Mouse (Mus musculus) CH12.LX (cell line): Measurements from ENCODE around the gene Rag2.

Experiments
- BHLHE40 ChIP-seq: IDR thresholded peaks from 2 replicates; pipeline ENCODE4 v1.6.1; 2011; ENCODE audit warnings: mild to moderate bottlenecking, low read depth, low read length, improper control_type of control experiment
- CTCF ChIP-seq, 2 experiments: IDR thresholded peaks in 1 of 2; conservative IDR thresholded peaks in 1 of 2; 2 replicates each; pipeline ENCODE4 v1.5.1; 2011 to 2012; ENCODE audit warnings: low read depth in 2 of 2, low read length in 2 of 2, improper control_type of control experiment in 1 of 2, inconsistent platforms in 1 of 2, mild to moderate bottlenecking in 1 of 2, moderate library complexity in 1 of 2
- E2F4 ChIP-seq: IDR thresholded peaks from 2 replicates; pipeline ENCODE4 v1.6.1; 2011; ENCODE audit warnings: low read depth, low read length, improper control_type of control experiment; ENCODE audit not compliant: insufficient replicate concordance
- ELF1 ChIP-seq: IDR thresholded peaks from 2 replicates; pipeline ENCODE4 v1.6.1; 2014; ENCODE audit warnings: low read depth, mild to moderate bottlenecking, inconsistent platforms, low read length, improper control_type of control experiment
- EP300 ChIP-seq: IDR thresholded peaks from 2 replicates; pipeline ENCODE4 v1.6.1; 2011; ENCODE audit warnings: low read length, improper control_type of control experiment
- POLR2A ChIP-seq: IDR thresholded peaks from 2 replicates; pipeline ENCODE4 v1.6.1; 2011; ENCODE audit warnings: low read depth, mild to moderate bottlenecking, improper control_type of control experiment, low read length
- USF1 ChIP-seq: IDR thresholded peaks from 2 replicates; pipeline ENCODE4 v1.6.1; 2014; ENCODE audit warnings: low read depth, mild to moderate bottlenecking, inconsistent platforms, low read length, improper control_type of control experiment
- ZKSCAN1 ChIP-seq: IDR thresholded peaks from 2 replicates; pipeline ENCODE4 v1.6.1; 2012; ENCODE audit warnings: low read depth, inconsistent platforms, low read length, improper control_type of control experiment, borderline replicate concordance

- TF ChIP-seq POLR2A (no peak), CTCF (conservative IDR thresholded peaks at IDR 0.05 in 1 of 2, IDR thresholded peaks at IDR 0.05 in 1 of 2; ENCODE audit: low read depth in 2 of 2, low read length in 2 of 2) (no peak), ELF1 (no peak), ZKSCAN1 (no peak), E2F4 (no peak), EP300 (no peak), BHLHE40 (no peak), USF1 (no peak)
Observed at GRCm38 (mm10) chr2:101639840-101640350, 15.4 kb downstream of the Rag2 start.
